Mouse (Mus musculus) left cerebral cortex, postnatal 14 days (tissue): ENCODE measurements at regions not wholly inside any gene's neighbourhood (a gene's known extent, or its start where the extent isn't known, plus 50 kb on each side); places are given as distances from the start of the nearest gene placed in this dataset.

Experiments
- DNase-seq, 2 experiments: peaks; one replicate each; pipeline ENCODE4 v3.0.0; 2021 to 2022; ENCODE audit warnings: low spot score in 2 of 2, mixed read lengths in 1 of 2
- intact Hi-C: fragments of 180-260 bp; cut with DNase I; formaldehyde crosslinking; loops from one replicate; pipeline ENCODE4 v1.15.1; 2025

GRCm38 (mm10) chr2:47263690-47264089 is 1550.2 kb upstream of the Acvr2a start:
- intact Hi-C loops = no loop called here
- no peak for DNase-seq

DNA sequence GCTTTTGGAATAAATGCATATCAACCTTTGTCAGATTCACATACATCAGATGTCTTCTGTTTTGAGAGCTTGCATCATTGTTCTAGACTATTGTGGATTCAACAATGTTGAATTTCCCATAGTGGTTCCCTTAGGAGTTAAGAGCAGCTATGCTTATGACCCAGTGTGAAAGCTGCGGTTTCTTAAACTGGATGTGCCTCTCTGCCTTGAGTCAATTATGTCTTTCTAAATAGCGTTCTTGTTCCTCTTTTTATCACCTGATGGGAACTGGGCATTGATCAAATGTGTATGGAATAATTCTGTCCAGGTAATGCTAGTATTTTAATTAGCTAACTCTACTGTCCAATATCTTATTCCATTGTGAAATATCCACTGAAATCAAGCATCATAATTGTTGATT is 1548.0 kb upstream of the Acvr2a start:
- no peak for DNase-seq
- intact Hi-C loops = no loop called here

- intact Hi-C loops = loop anchor here (5.0 kb wide), 1 partner anchor 243 kb away; no protein-coding TSS in a partner anchor
Observed at GRCm38 (mm10) chr2:47295546-47295945, 1518.4 kb upstream of the Acvr2a start.

DNA sequence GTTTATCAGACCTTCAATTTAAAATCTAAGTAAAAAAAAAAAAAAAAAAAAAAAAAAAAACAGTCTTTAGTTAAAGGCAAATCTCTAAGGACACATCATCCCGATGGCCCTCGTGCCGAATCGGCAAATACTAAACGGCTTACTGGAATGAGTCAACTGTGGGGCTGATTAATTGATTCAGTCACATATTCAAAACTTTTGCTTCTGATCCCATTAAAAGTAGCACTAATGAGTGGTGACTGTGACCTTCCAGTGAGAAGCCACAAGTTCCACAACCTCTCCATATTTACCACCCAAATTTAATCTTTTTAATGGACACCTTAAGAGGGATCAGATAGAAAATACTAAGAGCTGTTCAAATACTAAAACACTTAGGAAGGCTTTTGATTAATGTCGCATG is 1511.9 kb upstream of the Acvr2a start:
- intact Hi-C loops = no loop called here
- DNase-seq = no peak

More at GRCm38 (mm10) chr2:47295546-47295945, 1518.4 kb upstream of the Acvr2a start:
- DNase-seq = peak; percentile 3 to 38

GRCm38 (mm10) chr2:47330574-47330973 is 1483.3 kb upstream of the Acvr2a start:
- DNase-seq = no peak
- intact Hi-C loops = no loop called here

GRCm38 (mm10) chr2:47334406-47335113 is 1479.3 kb upstream of the Acvr2a start:
- no peak for DNase-seq
- intact Hi-C loops = no loop called here

DNA sequence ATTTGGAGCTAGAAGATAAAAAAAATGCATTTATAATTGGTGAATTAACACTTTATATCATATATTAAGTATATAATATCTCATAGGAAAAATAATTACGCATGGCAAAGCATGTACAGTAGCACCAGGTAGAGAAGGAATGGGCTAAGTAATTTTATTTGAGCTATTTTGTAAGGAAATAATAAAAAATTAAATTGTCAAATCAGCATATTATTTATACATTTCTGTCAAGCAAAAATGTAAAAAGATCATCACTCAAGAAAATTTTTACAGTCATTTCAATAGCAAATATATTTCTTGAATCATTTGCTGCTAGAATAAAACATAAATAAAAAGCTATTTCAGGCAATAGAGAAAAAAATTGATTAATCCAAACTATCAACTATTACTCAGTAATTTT is 1450.4 kb upstream of the Acvr2a start:
- no peak for DNase-seq
- intact Hi-C loops = no loop called here

DNA sequence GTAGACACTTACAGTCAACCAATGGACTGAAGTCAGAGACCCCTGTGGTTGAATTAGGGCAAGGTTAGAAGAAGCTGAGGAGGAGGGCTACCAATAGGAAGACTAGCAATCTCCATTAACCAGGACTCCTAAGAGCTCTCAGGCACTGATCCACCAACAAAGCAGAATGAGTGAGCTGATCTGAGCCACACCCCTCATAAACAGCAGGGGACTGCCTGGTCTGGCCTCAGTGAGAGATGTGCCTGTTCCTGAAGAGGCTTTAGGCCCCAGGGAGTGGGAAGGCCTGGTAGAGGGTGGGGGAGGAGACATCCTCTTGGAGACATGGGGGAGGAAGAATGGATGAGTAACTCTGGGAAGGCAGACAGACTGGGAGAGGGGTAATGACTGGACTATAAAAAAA is 1445.6 kb upstream of the Acvr2a start:
- intact Hi-C loops = no loop called here
- DNase-seq = no peak
